Mouse (Mus musculus) limb, embryonic 15.5 days (tissue): ENCODE measurements around the gene Tmem136. TPM values are rescaled to one million over a fixed set of nuclear protein-coding genes. Genes with fewer than 3 reads are reported as not detected.
A peak's percentile ranks its signal among the peaks of the same experiment; 100 is the strongest.

ENCODE experiments used
- ATAC-seq: fragments of 200-750 bp; cut with Nextera tagmentation; 2 replicates; pipeline ENCODE4 v1.8.0; 2017; ENCODE audit warnings: low read depth, moderate TSS enrichment; ENCODE audit not compliant: insufficient number of reproducible peaks, low FRiP score, low TSS enrichment
- H3K27ac ChIP-seq: fragments of 300-500 bp; sonication (generic); 2 replicates; pipeline ENCODE4 v1.5.1; 2015; ENCODE audit warnings: moderate library complexity, mild to moderate bottlenecking, inconsistent platforms
- H3K27me3 ChIP-seq: fragments of 300-500 bp; sonication (generic); 2 replicates; pipeline ENCODE4 v1.6.1; 2015; ENCODE audit warnings: inconsistent platforms
- H3K36me3 ChIP-seq: fragments of 300-500 bp; sonication (generic); 2 replicates; pipeline ENCODE4 v1.6.1; 2015; ENCODE audit warnings: inconsistent platforms
- H3K4me1 ChIP-seq: fragments of 300-500 bp; sonication (generic); 2 replicates; pipeline ENCODE4 v1.6.1; 2015; ENCODE audit warnings: inconsistent platforms
- H3K4me2 ChIP-seq: fragments of 300-500 bp; sonication (generic); 2 replicates; pipeline ENCODE4 v1.6.1; 2015; ENCODE audit warnings: mild to moderate bottlenecking, inconsistent platforms
- H3K4me3 ChIP-seq: fragments of 300-500 bp; sonication (generic); 2 replicates; pipeline ENCODE4 v1.5.1; 2015; ENCODE audit warnings: mild to moderate bottlenecking, inconsistent platforms
- H3K9ac ChIP-seq: fragments of 300-500 bp; sonication (generic); 2 replicates; pipeline ENCODE4 v1.6.1; 2015; ENCODE audit warnings: inconsistent platforms
- H3K9me3 ChIP-seq: fragments of 300-500 bp; sonication (generic); 2 replicates; pipeline ENCODE4 v1.6.1; 2016; ENCODE audit warnings: inconsistent platforms
- WGBS: fragments of 180-500 bp; shearing (Covaris S2); methylation state at CpG from one replicate; pipeline ENCODE4 v1.1.7; 2015; 5-methylcytosine and 5-hydroxymethylcytosine counted together
- polyA plus RNA-seq: library from polyadenylated mRNA; unstranded; fragments of >200 nt; fragmentation: Nextera tagmentation; extraction: Ambion mirVana; gene quantifications from 2 replicates; pipeline ENCODE4 v1.2.1, GENCODE M21; 2015

Gene Tmem136
- polyA plus RNA-seq, result 5.0 and 5.3 TPM in 2 replicates

DNA sequence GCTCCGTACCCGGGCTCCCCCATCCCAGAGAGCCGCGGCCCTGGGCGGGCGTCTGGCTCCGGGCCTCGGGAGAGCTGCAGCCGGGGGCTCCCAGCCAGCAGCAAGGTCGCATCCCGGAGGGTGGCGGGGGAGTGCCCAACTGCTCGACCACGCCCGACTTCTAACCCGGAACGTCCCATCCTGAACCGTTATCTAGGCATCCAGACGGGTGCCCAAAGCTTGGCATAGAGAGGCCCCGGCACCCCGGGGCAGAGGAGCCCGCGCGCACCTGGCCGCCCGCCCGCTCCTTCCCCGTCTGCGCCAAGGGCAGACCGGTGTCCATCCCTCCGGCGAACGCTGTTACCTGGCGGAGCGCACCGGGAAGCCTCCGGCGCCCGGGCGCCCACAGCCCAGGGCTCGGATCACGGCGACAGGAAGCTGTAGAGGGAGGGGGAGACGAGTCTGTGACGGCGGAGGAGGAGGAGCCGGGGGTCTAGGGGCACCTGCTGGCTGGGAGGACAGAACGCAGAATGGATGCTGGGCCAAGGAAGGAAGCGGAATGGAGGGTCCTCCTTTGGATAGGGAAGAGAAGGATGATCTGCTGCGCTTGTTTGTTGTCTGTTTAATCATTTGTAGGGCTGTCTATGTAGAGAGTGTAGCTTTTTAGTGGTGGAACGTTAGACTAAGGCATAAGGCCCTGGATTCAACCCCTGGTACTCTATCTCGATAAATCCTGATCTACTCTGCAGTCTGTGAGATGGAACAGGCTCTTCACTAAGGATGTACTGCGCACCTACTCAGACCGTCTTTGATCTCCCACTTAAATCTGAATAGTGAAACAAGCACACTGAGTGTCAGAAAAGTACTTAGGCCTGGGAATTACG lies at the start of gene Tmem136:
Tmem136 (minus strand) TSS at position 437 of the 863 bp plus-strand sequence.
- H3K27me3 ChIP-seq, result no peaks in the 10 kb centered on the region
- peaks cover under 1% of the 10 kb centered on the region; the same call in 1 of the 2 replicates for H3K36me3 ChIP-seq
- H3K4me2 ChIP-seq, result peak within 1 kb of the TSS; percentile 83
- no peaks in the 10 kb centered on the region for H3K9me3 ChIP-seq
- H3K9ac ChIP-seq, result peak within 1 kb of the TSS; percentile 77
- peak; percentile 79; the same call in 1 of the 2 replicates for ATAC-seq
- no peak within 1 kb of the TSS for H3K27ac ChIP-seq
- H3K4me3 ChIP-seq, result peak within 1 kb of the TSS; percentile 64
- 5% methylated on average over 55 of the region's 55 CpGs for WGBS
- H3K4me1 ChIP-seq, result 0 out of 2 replicates have a peak, but pooled peaks cover 5% of the 10 kb centered on the region

DNA sequence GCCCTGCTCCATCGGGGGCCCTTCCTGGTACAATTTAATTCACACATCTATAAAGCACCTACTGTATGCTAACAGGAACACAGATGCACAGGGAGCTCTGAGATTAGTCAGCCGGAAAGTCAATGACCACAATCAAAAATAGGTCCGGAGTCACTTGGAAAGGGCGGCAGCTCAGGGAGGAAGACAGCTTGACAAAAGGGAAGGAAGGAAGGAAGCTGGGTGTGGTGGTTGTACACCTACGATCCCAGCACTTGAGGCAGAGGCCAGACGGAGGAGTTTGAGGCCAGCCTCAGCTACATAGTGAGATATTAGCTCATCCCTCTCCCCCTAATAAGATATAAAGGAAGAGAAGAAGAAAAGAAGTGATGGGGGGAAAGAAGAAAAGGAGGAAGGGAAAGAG lies 39.6 kb upstream of the Tmem136 start:
- ATAC-seq, result no peak
- H3K36me3 ChIP-seq, result no peaks in the 10 kb centered on the region
- no peaks in the 10 kb centered on the region for H3K27me3 ChIP-seq
- H3K4me2 ChIP-seq, result no peak overlapping the region
- no peak overlapping the region for H3K9ac ChIP-seq
- WGBS, result 72% methylated on average over 6 of the region's 6 CpGs
- H3K9me3 ChIP-seq, result no peaks in the 10 kb centered on the region
- 0 out of 2 replicates have a peak, but pooled peaks cover 3% of the 10 kb centered on the region for H3K4me1 ChIP-seq
- H3K4me3 ChIP-seq, result no peak overlapping the region
- H3K27ac ChIP-seq, result no peak overlapping the region

DNA sequence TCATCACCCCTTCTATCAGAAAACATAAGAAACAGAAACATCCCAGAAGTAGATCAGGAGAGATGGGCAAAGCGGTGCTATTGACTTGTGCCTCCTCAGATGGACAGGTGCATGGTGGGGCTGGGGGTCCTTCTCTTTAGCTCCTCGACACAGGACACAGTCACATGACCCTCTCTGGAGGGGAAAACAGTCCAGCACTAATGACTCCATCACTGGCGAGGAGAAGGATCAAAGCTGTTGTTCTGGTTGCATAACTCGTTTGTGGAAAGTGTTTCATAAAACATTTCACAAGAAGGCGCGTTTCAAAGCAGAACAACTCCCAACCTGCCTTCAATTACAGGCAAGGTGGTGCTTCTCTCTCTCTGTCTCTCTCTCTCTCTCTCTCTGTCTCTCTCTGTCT lies 35.4 kb upstream of the Tmem136 start:
- WGBS, result 39% methylated on average over 6 of the region's 6 CpGs
- no peak overlapping the region for H3K9ac ChIP-seq

DNA sequence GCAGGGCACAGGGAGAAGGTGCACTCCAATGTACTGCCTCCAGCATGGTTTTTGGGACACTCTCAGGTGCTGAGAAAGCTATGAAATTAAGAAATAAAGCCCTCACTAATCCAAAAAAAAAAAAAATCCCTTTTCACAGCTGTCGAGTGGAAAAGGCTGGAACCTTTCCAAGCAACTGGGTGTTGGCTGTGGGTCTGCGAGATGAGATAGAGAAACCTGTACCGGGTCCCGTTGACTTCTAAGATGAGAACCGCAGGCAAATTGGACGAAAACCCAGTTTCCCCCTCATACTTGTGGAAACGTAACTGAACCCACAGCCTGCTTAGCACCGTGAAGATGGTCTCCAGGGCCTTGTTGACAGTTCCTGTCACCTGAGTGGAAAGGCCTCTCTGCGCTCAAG lies 34.6 kb upstream of the Tmem136 start:
- Histone ChIP-seq H3K9me3 (no peaks in the 10 kb centered on the region), H3K4me1 (peaks cover 9% of the 10 kb centered on the region; the same call in 1 of the 2 replicates), H3K36me3 (no peaks in the 10 kb centered on the region), H3K4me3 (no peak overlapping the region), H3K27ac (peak overlapping the region; percentile 50), H3K4me2 (no peak overlapping the region), H3K27me3 (no peaks in the 10 kb centered on the region), H3K9ac (no peak overlapping the region)
- WGBS, result 41% methylated on average over 9 of the region's 9 CpGs
- ATAC-seq, result no peak

More for the DNA sequence above, 35.4 kb upstream of the Tmem136 start:
- Histone ChIP-seq H3K4me3 (no peak overlapping the region), H3K27ac (peak overlapping the region; percentile 48; the same call in 1 of the 2 replicates), H3K36me3 (no peaks in the 10 kb centered on the region), H3K4me1 (peaks cover 9% of the 10 kb centered on the region; the same call in 1 of the 2 replicates), H3K27me3 (no peaks in the 10 kb centered on the region), H3K4me2 (no peak overlapping the region), H3K9me3 (no peaks in the 10 kb centered on the region)
- ATAC-seq, result no peak

DNA sequence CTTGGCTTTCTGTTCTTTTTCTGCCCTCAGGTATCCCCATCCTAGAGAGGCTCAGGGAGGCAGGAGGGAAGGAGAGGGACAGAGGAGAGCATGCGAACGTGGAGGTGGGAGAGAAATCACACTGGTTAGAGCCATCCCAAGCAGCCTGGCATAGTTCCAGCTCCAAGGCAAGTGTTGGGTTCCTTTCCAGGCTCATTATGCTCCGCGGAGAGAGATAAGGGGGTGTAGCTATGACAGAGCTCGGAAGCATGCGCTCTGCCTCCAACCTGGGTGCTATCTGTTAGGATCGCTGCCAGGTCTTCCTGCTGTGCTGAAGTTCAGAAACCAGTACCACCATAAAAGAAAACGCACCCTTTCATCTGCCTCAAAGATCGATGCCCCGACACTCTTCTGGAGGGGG lies 33.7 kb upstream of the Tmem136 start:
- Histone ChIP-seq H3K4me2 (no peak overlapping the region), H3K27me3 (no peaks in the 10 kb centered on the region), H3K9ac (no peak overlapping the region), H3K4me1 (peaks cover 9% of the 10 kb centered on the region; the same call in 1 of the 2 replicates), H3K27ac (no peak overlapping the region), H3K9me3 (no peaks in the 10 kb centered on the region), H3K4me3 (no peak overlapping the region), H3K36me3 (no peaks in the 10 kb centered on the region)
- ATAC-seq, result no peak
- 31% methylated on average over 10 of the region's 10 CpGs for WGBS

DNA sequence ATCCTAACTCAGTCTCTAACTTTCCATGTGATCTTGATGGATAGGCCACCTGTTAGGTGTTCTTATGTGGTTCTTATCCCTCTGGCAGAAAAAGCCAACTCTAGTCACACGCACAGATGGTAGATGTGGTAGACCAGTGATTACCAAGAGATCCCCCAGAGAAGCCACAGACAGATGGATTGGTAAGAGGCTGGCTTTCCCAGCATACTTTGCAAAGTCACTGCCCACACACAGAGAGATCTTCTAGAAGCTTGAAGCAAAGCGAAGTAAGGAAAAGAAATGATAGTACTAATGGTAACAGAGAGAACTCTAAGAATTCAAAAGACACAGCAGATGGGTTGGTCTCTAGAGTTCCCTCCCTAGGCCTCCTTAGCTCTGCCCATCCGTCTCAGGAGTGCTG lies 33.1 kb upstream of the Tmem136 start:
- Histone ChIP-seq H3K4me2 (no peak overlapping the region), H3K9ac (no peak overlapping the region), H3K4me3 (no peak overlapping the region), H3K27ac (no peak overlapping the region), H3K27me3 (no peaks in the 10 kb centered on the region), H3K4me1 (peaks cover 9% of the 10 kb centered on the region; the same call in 1 of the 2 replicates), H3K36me3 (no peaks in the 10 kb centered on the region), H3K9me3 (no peaks in the 10 kb centered on the region)
- no peak for ATAC-seq
- WGBS, result 82% methylated on average over 3 of the region's 3 CpGs

DNA sequence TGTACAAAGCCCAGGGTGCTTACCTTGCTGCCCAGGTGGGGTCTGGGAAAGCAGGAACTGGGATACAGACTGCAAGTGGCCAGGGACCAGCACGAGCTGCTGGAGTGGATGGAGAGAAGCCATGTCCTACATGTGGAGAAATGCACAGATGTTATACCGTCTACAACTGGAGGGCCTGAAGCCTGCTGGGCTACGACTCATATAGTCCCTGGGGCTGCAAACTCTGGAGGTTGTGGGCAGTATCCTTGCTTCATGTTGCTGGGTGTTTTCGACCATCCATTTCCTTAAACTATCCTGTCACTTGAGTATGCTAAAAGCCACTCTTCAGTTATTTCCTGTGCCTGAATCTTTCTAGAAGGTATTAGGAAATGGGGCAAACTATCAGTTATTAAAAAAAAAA lies 28.8 kb upstream of the Tmem136 start:
- H3K4me3 ChIP-seq, result no peak overlapping the region
- no peaks in the 10 kb centered on the region for H3K27me3 ChIP-seq
- H3K4me1 ChIP-seq, result peaks cover 1% of the 10 kb centered on the region; the same call in 1 of the 2 replicates
- no peak overlapping the region for H3K9ac ChIP-seq
- H3K4me2 ChIP-seq, result no peak overlapping the region
- 62% methylated on average over 4 of the region's 4 CpGs for WGBS
- H3K36me3 ChIP-seq, result no peaks in the 10 kb centered on the region
- no peak for ATAC-seq
- no peak overlapping the region for H3K27ac ChIP-seq
- no peaks in the 10 kb centered on the region for H3K9me3 ChIP-seq

DNA sequence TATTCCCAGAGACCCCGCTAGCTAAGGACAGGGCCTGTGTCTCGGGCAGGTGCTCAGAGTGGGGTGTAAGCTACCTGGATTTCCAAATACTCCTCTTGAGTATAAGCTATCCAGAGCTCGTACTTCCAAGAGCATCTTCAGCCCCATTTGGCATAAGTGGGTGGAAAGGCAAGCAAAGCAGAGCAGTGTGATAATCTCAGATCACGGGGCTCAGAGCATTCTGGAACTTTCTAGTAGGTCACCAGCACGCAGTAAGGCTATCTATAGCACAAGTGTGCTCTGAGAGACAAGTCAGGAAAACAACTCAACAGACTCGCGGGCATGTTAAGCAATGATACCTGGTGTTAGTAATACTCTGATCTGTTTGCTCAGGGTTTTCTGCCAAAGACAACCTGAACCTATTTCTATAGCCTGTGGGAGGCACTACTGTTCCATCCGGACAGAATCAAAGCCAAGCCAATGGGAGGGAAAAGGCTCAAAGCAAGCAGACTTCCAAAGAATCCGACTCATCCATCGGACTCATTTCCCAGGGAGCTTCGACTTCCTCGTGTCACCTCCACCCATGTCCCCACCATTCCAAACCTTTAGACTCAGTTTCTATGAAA lies 27.9 kb upstream of the Tmem136 start:
- Histone ChIP-seq H3K4me3 (no peak overlapping the region), H3K27ac (no peak overlapping the region), H3K36me3 (no peaks in the 10 kb centered on the region), H3K9me3 (no peaks in the 10 kb centered on the region), H3K4me1 (no peaks in the 10 kb centered on the region), H3K9ac (no peak overlapping the region), H3K27me3 (no peaks in the 10 kb centered on the region), H3K4me2 (no peak overlapping the region)
- no peak; the same call in 1 of the 2 replicates for ATAC-seq
- 68% methylated on average over 12 of the region's 12 CpGs for WGBS

DNA sequence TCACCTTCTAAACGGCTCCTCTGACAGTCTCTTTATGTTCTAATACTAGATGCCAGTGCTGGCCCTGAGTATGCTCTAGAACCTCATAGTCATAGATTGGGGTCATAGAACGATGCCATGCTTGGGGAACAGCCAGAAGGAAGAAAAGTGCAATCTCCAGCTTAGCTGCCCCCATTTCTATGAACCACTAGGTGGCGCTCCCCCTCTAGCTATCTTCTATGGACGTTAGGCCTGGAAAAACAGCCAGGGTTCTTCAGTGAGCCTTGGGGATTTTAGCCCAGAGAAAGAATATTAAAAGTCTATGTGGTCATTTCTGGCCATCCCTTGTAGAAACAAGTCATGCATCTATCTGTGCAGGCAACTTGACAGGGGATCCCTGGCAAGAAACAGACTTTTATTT lies 25.5 kb upstream of the Tmem136 start:
- Histone ChIP-seq H3K9me3 (no peaks in the 10 kb centered on the region), H3K4me2 (no peak overlapping the region), H3K4me1 (no peaks in the 10 kb centered on the region), H3K9ac (no peak overlapping the region), H3K4me3 (no peak overlapping the region), H3K36me3 (no peaks in the 10 kb centered on the region), H3K27me3 (no peaks in the 10 kb centered on the region), H3K27ac (no peak overlapping the region)
- no peak for ATAC-seq
- WGBS, result 8% methylated on average over 4 of the region's 4 CpGs

DNA sequence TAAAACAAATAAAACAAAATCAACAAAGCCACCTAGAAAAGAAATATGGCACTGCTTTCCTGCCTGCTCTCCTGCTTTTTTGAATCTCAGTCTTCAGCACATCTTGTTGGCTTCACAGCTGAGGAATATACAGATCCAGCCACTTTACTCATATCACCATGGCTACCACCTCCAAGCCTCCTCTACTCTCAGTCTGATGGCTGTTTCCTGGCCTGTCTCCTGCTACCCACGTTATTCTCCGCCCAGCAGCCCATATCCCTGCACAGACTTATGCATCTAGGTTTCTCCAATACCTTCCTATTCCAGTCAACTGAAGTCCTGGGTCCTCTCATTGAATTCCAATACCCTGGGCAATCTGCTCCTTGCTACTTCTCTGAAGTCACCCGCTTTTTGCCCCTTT lies 17.2 kb upstream of the Tmem136 start:
- no peak overlapping the region for H3K9ac ChIP-seq
- no peak overlapping the region for H3K4me2 ChIP-seq
- peaks cover 9% of the 10 kb centered on the region; the same call in 1 of the 2 replicates for H3K4me1 ChIP-seq
- H3K27me3 ChIP-seq, result no peaks in the 10 kb centered on the region
- H3K27ac ChIP-seq, result no peak overlapping the region
- H3K4me3 ChIP-seq, result no peak overlapping the region
- WGBS, result 75% methylated on average over 3 of the region's 3 CpGs
- ATAC-seq, result no peak
- H3K9me3 ChIP-seq, result no peaks in the 10 kb centered on the region
- no peaks in the 10 kb centered on the region for H3K36me3 ChIP-seq

DNA sequence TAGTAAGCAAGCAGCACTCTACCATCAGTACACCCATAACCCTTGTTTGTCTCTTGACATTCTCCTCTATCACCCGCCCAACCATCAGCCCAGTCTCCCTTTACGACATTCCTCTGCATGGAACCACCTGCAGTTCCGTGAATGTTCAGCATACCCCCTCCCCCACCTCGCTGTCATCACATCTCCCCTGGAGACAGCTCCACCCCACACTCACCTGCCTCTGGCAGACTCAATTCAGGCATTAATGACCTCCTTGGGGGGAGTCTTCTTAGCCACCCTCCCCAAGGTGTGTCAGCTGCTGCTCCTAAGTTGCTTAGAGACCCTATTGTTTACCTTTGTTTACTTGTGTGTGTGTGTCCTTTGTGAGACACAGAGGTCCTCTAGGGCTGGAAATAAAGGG lies 16.0 kb upstream of the Tmem136 start:
- no peak for ATAC-seq
- 21% methylated on average over 4 of the region's 4 CpGs for WGBS

DNA sequence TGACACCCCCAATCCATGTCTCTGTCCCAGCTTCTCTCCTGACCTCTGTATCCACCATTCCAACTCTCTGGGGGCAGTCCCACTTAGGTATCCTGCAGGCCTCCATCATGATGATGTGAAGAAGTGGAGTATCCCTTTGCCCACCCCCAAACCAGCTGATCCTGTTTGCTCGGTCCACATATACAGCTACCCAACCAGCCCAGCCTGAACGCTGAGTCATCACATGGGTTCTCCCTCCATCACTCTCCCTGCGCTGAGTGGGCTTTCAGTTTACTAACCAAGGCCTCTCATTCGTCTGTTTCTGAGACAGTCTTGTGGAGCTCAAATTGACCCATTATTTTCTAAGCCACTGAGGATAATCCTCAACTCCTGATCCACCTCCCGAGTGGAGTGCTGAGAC lies 15.6 kb upstream of the Tmem136 start:
- Histone ChIP-seq H3K4me3 (no peak overlapping the region), H3K36me3 (no peaks in the 10 kb centered on the region), H3K9me3 (no peaks in the 10 kb centered on the region), H3K27ac (peak overlapping the region; percentile 5; the same call in 1 of the 2 replicates), H3K27me3 (no peaks in the 10 kb centered on the region), H3K4me2 (no peak overlapping the region), H3K4me1 (peaks cover 17% of the 10 kb centered on the region), H3K9ac (no peak overlapping the region)
- no peak for ATAC-seq
- WGBS, result 68% methylated on average over 5 of the region's 5 CpGs

More for the DNA sequence above, 16.0 kb upstream of the Tmem136 start:
- H3K9ac ChIP-seq, result no peak overlapping the region
- H3K27me3 ChIP-seq, result no peaks in the 10 kb centered on the region
- no peaks in the 10 kb centered on the region for H3K36me3 ChIP-seq
- H3K4me3 ChIP-seq, result no peak overlapping the region
- no peak overlapping the region for H3K27ac ChIP-seq
- peaks cover 13% of the 10 kb centered on the region for H3K4me1 ChIP-seq
- H3K4me2 ChIP-seq, result no peak overlapping the region
- H3K9me3 ChIP-seq, result no peaks in the 10 kb centered on the region
